Mouse (Mus musculus) forebrain, embryonic 16.5 days (tissue): ENCODE measurements around the gene Olfr514. TPM values are rescaled to one million over a fixed set of nuclear protein-coding genes. Genes with fewer than 3 reads are reported as not detected.
"Not testable (repeated sequence)": the region's sequence is repeated elsewhere in the genome, so short reads cannot be mapped to it uniquely, and the experiment has no call there.

Source experiments
- ATAC-seq: fragments of 200-750 bp; cut with Nextera tagmentation; 2 replicates; pipeline ENCODE4 v1.8.0; 2017; ENCODE audit warnings: mild to moderate bottlenecking, moderate library complexity
- H3K27ac ChIP-seq: fragments of 300-500 bp; sonication (generic); 2 replicates; pipeline ENCODE4 v1.5.1; 2014; ENCODE audit warnings: low read length, control low read depth
- H3K27me3 ChIP-seq: fragments of 300-500 bp; sonication (generic); replicated peaks from 2 replicates; pipeline ENCODE4 v1.6.1; 2014; ENCODE audit warnings: low read length; ENCODE audit not compliant: control insufficient read depth, insufficient read depth
- H3K36me3 ChIP-seq: fragments of 300-500 bp; sonication (generic); 2 replicates; pipeline ENCODE4 v1.6.1; 2014; ENCODE audit not compliant: control insufficient read depth, insufficient read depth
- H3K4me1 ChIP-seq: fragments of 300-500 bp; sonication (generic); replicated peaks from 2 replicates; pipeline ENCODE4 v1.6.1; 2014; ENCODE audit warnings: low read length; ENCODE audit not compliant: control insufficient read depth, insufficient read depth
- H3K4me2 ChIP-seq: fragments of 300-500 bp; sonication (generic); 2 replicates; pipeline ENCODE4 v1.6.1; 2014; ENCODE audit warnings: mild to moderate bottlenecking, low read length, control low read depth
- H3K4me3 ChIP-seq: fragments of 300-500 bp; sonication (generic); replicated peaks from 2 replicates; pipeline ENCODE4 v1.5.1; 2014; ENCODE audit warnings: mild to moderate bottlenecking, low read length, control low read depth
- H3K9ac ChIP-seq: fragments of 300-500 bp; sonication (generic); replicated peaks from 2 replicates; pipeline ENCODE4 v1.6.1; 2014; ENCODE audit warnings: low read depth, low read length, control low read depth
- H3K9me3 ChIP-seq: fragments of 300-500 bp; sonication (generic); 2 replicates; pipeline ENCODE4 v1.6.1; 2016; ENCODE audit warnings: low read length; ENCODE audit not compliant: control insufficient read depth
- WGBS: fragments of 180-500 bp; shearing (Covaris S2); extraction: QIAGEN DNeasy Blood & Tissue Kit; methylation state at CpG from one replicate; pipeline ENCODE4 v1.1.7; 2014; 5-methylcytosine and 5-hydroxymethylcytosine counted together
- polyA plus RNA-seq: library from polyadenylated mRNA; unstranded; fragments of >200 nt; fragmentation: Nextera tagmentation; extraction: Ambion mirVana; gene quantifications from 2 replicates; pipeline ENCODE4 v1.2.1, GENCODE M21; 2015

The Olfr514 gene
- not detected in 2 replicates for polyA plus RNA-seq

DNA sequence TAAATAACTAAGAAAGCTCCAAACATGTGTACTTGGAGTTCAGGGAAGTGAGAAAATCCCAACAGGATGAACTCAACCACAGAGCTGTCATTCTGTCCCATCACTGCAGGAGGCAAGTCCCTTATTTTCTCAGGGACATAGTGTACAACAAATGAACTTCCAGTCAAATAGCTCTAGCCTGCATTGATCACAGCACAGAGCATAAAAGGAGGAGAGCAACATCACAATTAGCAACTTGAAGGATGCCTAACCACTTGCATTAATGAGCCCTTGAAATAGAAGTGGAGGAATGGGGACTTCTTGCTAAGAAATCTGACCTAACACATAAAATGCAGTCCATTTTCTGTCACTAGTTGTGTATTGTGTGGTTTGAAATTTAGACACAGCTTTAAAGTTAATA is at the start of gene Olfr514:
Olfr514 (minus strand) TSS at position 101 of the 400 bp plus-strand sequence.
- Histone ChIP-seq H3K36me3 (no peaks in the 10 kb centered on the region), H3K9ac (no peak within 1 kb of the TSS), H3K27me3 (no peaks in the 10 kb centered on the region), H3K4me2 (no peak within 1 kb of the TSS), H3K9me3 (no peaks in the 10 kb centered on the region), H3K4me1 (no peaks in the 10 kb centered on the region), H3K27ac (no peak within 1 kb of the TSS), H3K4me3 (no peak within 1 kb of the TSS)
- no peak for ATAC-seq

- Histone ChIP-seq H3K27ac (no peak within 1 kb of the TSS), H3K36me3 (no peaks in the 10 kb centered on the region), H3K4me3 (no peak within 1 kb of the TSS), H3K4me2 (no peak within 1 kb of the TSS), H3K27me3 (no peaks in the 10 kb centered on the region), H3K4me1 (no peaks in the 10 kb centered on the region), H3K9me3 (no peaks in the 10 kb centered on the region), H3K9ac (no peak within 1 kb of the TSS)
- WGBS, result 76% methylated on average over 2 of the region's 2 CpGs
- ATAC-seq, result no peak
Measured at GRCm38 (mm10) chr7:108872279-108872678, 46.5 kb upstream of the Olfr514 start, which contains the start of gene Olfr517. Olfr517 (minus strand) TSS chr7:108872379.

DNA sequence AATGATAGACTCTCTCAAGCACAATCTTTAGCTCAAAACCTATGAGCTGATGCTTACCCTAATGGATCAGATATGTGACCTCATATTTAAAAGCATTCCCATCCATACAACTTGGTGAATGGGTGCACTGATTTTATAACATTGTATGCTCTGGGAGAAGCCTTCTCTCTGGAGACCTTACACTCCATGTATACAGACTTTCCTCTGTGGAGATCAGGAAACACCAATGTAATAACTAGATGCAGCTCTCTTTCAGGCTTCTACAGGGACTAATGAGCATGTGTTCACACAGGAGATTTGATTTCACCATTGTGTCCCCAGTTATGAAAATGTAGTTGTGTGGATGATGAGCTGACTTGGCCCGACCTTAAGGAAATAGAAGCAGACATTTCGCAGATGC is 24.6 kb upstream of the Olfr514 start, which contains the start of gene Olfr516:
Olfr516 (minus strand) TSS at position 101 of the 400 bp plus-strand sequence.
- Histone ChIP-seq H3K36me3 (no peaks in the 10 kb centered on the region), H3K27me3 (no peaks in the 10 kb centered on the region), H3K4me2 (no peak within 1 kb of the TSS), H3K27ac (no peak within 1 kb of the TSS), H3K9me3 (no peaks in the 10 kb centered on the region), H3K9ac (no peak within 1 kb of the TSS), H3K4me3 (no peak within 1 kb of the TSS), H3K4me1 (no peaks in the 10 kb centered on the region)
- ATAC-seq, result no peak
- WGBS, result 96% methylated on average over 2 of the region's 2 CpGs

DNA sequence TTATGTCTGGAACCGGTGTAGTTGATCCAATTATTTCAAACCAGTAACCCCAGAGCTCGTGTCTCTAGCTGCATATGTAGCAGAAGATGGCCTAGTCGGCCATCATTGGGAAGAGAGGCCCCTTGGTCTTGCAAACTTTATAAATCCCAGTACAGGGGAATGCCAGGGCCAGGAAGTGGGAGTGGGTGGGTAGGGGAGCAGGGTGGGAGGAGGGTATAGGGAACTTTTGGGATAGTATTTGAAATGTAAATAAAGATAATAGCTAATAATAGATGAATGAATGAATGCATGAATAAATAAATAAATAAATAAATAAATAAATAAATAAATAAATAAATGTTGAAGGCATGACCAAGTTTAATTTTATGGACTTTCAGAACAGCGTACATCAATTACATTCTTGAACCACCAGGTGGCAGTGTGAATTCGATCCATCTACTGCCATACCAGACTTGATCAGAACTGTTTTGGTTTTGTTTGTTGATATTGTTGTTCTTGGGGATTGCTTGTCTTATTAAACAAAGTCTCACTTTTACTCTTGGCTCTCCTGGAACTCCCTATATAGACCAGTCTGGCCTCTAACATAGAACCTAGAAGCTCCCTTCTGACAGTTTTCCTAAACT is 11.1 kb downstream of the Olfr514 start:
- 54% methylated on average over 5 of the region's 5 CpGs for WGBS
- not testable (repeated sequence) for H3K9ac ChIP-seq, H3K4me1 ChIP-seq, H3K36me3 ChIP-seq, H3K27me3 ChIP-seq, H3K4me3 ChIP-seq, H3K9me3 ChIP-seq, H3K4me2 ChIP-seq, H3K27ac ChIP-seq
- ATAC-seq, result 0 out of 2 replicates have a peak, but pooled peaks have one; percentile 61

GRCm38 (mm10) chr7:108797205-108797933 is 28.4 kb downstream of the Olfr514 start:
- WGBS, result 44% methylated on average over 1 of the region's 1 CpGs
- ATAC-seq, result no peak
- H3K27me3 ChIP-seq, result no peaks in the 10 kb centered on the region
- H3K36me3 ChIP-seq, result no peaks in the 10 kb centered on the region
- no peak overlapping the region for H3K4me2 ChIP-seq
- H3K9me3 ChIP-seq, result no peaks in the 10 kb centered on the region
- no peaks in the 10 kb centered on the region for H3K4me1 ChIP-seq
- no peak overlapping the region for H3K4me3 ChIP-seq
- H3K9ac ChIP-seq, result no peak overlapping the region
- H3K27ac ChIP-seq, result no peak overlapping the region

Other genes starting within 250 kb of the Olfr514 start
- gene Olfr506, start 215.2 kb downstream of the Olfr514 start, polyA plus RNA-seq, result not detected in 2 replicates
- gene Olfr507, start 204.2 kb downstream of the Olfr514 start, polyA plus RNA-seq, result not detected in 2 replicates
- gene Olfr508, start 196.0 kb downstream of the Olfr514 start, polyA plus RNA-seq, result not detected in 2 replicates
- gene Olfr509, start 174.1 kb downstream of the Olfr514 start, polyA plus RNA-seq, result 0.06 TPM in 1 of 2 replicates, not detected in the other
- not detected in 2 replicates for gene Olfr510, start 159.6 kb downstream of the Olfr514 start, polyA plus RNA-seq
- gene Olfr512, start 112.7 kb downstream of the Olfr514 start, polyA plus RNA-seq, result not detected in 2 replicates
- not detected in 2 replicates for gene Olfr513, start 75.0 kb downstream of the Olfr514 start, polyA plus RNA-seq
- gene Olfr516, start 24.5 kb upstream of the Olfr514 start, polyA plus RNA-seq, result not detected in 2 replicates
- not detected in 2 replicates for gene Olfr517, start 46.4 kb upstream of the Olfr514 start, polyA plus RNA-seq
- gene Olfr518, start 59.0 kb upstream of the Olfr514 start, polyA plus RNA-seq, result not detected in 2 replicates
- gene Olfr519, start 68.4 kb upstream of the Olfr514 start, polyA plus RNA-seq, result not detected in 2 replicates
- gene Nlrp10, start 104.2 kb upstream of the Olfr514 start, polyA plus RNA-seq, result not detected in 2 replicates
- 80.5 and 85.1 TPM in 2 replicates for gene Eif3f, start 108.4 kb upstream of the Olfr514 start, polyA plus RNA-seq
- 49.4 and 57.8 TPM in 2 replicates for gene Tub, start 124.3 kb upstream of the Olfr514 start, polyA plus RNA-seq